Mouse (Mus musculus) brain, embryonic 14.5 days (tissue): ENCODE measurements around the gene Pnrc2.

ENCODE experiments used
- CTCF ChIP-seq: fragments of 200-500 bp; IDR thresholded peaks from 2 replicates; pipeline ENCODE4 v1.5.1; 2012; ENCODE audit warnings: inconsistent platforms, mild to moderate bottlenecking, moderate library complexity, borderline replicate concordance; ENCODE audit not compliant: insufficient read depth, insufficient read length; ENCODE audit errors: extremely low read depth
- POLR2A ChIP-seq: fragments of 200-500 bp; IDR thresholded peaks from 2 replicates; pipeline ENCODE4 v1.6.1; 2012; ENCODE audit warnings: mild to moderate bottlenecking, inconsistent platforms, borderline replicate concordance; ENCODE audit not compliant: poor library complexity, insufficient read depth, insufficient read length, severe bottlenecking; ENCODE audit errors: extremely low read depth

GRCm38 (mm10) chr4:135899050-135899448, 25.4 kb upstream of the Pnrc2 start:
- TF ChIP-seq CTCF (no peak), POLR2A (no peak)
